Mouse (Mus musculus) embryonic fibroblast, embryonic 13.5 days (primary cell): ENCODE data around the gene Gripap1.

Experiments used
- CTCF ChIP-seq: IDR thresholded peaks from 2 replicates; pipeline ENCODE4 v1.5.1; 2011; ENCODE audit warnings: mild to moderate bottlenecking, control low read depth, low read length, moderate library complexity, borderline replicate concordance; ENCODE audit not compliant: insufficient read depth
- POLR2A ChIP-seq: IDR thresholded peaks from 2 replicates; pipeline ENCODE4 v1.6.1; 2011; ENCODE audit warnings: low read depth, mild to moderate bottlenecking, control low read depth, low read length, moderate library complexity

- TF ChIP-seq CTCF (no peak), POLR2A (no peak)
Measured at GRCm38 (mm10) chrX:7772766-7773165, 16.8 kb upstream of the Gripap1 start.
